Mouse (Mus musculus): ENCODE results near the gene Upp2. TPM values are rescaled to one million over a fixed set of nuclear protein-coding genes. Genes with fewer than 3 reads are reported as not detected.

Gene Upp2
- polyA plus RNA-seq, 1 experiment from 2014 or later, result 5.8 TPM

DNA sequence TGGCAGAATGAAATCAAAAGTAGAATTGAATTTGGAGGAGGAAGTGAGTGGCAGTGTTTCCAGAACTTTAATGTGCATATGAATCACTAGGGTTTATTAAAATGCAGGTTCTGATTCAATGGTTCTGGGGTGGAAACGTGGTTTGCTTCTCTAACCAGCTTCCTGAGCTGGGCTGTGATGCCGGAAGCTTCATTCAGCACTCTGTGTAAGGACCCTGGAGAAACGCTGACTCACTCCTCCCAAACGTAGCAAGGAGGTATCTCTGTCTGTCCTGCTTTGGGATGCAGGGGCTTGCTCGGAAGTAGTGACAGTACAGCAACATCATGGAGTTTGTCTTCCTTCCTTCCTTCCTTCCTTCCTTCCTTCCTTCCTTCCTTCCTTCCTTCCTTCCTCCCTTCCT lies 192.6 kb downstream of the Upp2 start:
- no peaks in the 10 kb centered on the region for H3K36me3 ChIP-seq
- no peaks in the 10 kb centered on the region for H3K4me1 ChIP-seq
- H3K27me3 ChIP-seq (ENCODE audit: insufficient read depth, poor library complexity, severe bottlenecking), result no peaks in the 10 kb centered on the region
- no peaks in the 10 kb centered on the region for H3K9me3 ChIP-seq
- H3K4me3 ChIP-seq, result no peak overlapping the region
- no peak for DNase-seq (ENCODE audit: low spot score)
- H3K27ac ChIP-seq, result no peak overlapping the region
- 57% methylated on average over 5 of the region's 5 CpGs for WGBS

DNA sequence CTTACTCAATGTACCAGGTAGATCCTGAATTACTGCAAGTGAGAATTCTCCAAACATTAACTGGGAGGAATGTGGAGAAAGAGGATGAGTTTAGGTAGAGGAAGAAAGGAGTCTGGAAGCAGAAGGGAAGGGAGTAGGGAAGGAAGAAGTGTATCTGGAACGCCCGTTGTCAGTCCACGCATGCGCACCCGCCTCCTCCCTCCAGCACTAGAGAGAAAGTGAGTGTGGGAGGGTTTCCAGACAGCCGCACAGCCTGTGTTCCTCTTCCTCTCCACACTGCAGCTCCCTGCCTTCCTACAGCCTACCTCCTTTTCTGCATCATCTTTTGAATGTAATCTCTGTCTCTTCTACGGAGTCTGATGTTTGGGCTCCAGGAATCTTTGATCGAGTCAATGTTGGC lies 198.0 kb downstream of the Upp2 start:
- Histone ChIP-seq H3K27ac (no peak overlapping the region), H3K9me3 (no peaks in the 10 kb centered on the region), H3K4me3 (no peak overlapping the region), H3K4me1 (no peaks in the 10 kb centered on the region), H3K27me3 (ENCODE audit: insufficient read depth, poor library complexity, severe bottlenecking) (no peaks in the 10 kb centered on the region), H3K36me3 (no peaks in the 10 kb centered on the region)
- no peak for DNase-seq (ENCODE audit: low spot score)
- WGBS, result 85% methylated on average over 8 of the region's 8 CpGs

DNA sequence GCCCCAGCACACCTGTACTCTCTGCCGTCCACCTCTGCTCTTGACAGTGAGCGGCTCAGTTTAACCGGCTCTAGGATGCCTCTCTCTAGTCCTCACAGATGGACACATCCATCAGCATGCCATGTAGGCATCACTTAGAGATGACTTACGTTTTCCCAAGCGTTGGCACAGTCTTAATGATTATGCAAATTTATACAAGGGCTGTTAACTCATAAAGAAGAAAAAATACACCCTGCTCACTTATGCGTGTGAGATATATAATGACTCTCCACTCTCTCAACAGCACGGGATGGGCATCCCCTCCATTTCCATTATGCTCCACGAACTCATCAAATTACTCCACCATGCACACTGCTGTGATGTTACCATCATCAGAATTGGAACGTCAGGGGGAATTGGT lies 206.7 kb downstream of the Upp2 start:
- Histone ChIP-seq H3K9me3 (no peaks in the 10 kb centered on the region), H3K27me3 (ENCODE audit: insufficient read depth, poor library complexity, severe bottlenecking) (no peaks in the 10 kb centered on the region)
- 85% methylated on average over 9 of the region's 9 CpGs for WGBS

DNA sequence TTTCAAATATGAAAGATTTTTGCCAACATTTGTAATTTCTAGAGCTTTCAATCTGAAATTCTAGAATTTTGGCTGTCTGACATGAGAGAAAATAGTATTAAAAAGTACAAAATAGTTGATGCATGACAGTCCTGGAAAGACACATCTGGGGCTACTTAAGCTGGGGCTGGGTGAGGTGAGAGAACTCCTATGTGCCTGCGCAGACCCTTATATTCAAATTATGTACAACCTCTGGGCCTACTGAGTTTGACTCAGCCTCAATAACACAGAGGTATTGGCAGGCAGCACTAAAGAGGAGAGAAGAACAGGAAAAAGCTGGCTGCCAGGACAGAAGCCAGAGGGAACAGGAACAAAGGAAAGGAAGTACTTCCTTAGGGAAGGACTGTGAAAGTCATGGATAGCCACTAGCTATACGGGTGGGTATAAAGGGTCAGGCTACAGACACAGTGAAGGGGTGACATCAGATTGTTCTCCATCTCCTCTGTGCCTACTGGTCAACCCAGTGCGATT lies 211.9 kb downstream of the Upp2 start:
- WGBS, result 70% methylated on average over 3 of the region's 3 CpGs
- Histone ChIP-seq H3K27me3 (ENCODE audit: insufficient read depth, poor library complexity, severe bottlenecking) (0 out of 2 replicates have a peak, but pooled peaks cover 5% of the 10 kb centered on the region), H3K27ac (no peak overlapping the region), H3K36me3 (no peaks in the 10 kb centered on the region), H3K4me1 (no peaks in the 10 kb centered on the region), H3K4me3 (no peak overlapping the region), H3K9me3 (no peaks in the 10 kb centered on the region)
- DNase-seq (ENCODE audit: low spot score), result no peak

More for the DNA sequence above, 206.7 kb downstream of the Upp2 start:
- Histone ChIP-seq H3K36me3 (no peaks in the 10 kb centered on the region), H3K4me3 (no peak overlapping the region), H3K4me1 (no peaks in the 10 kb centered on the region), H3K27ac (no peak overlapping the region)
- DNase-seq (ENCODE audit: low spot score), result no peak

DNA sequence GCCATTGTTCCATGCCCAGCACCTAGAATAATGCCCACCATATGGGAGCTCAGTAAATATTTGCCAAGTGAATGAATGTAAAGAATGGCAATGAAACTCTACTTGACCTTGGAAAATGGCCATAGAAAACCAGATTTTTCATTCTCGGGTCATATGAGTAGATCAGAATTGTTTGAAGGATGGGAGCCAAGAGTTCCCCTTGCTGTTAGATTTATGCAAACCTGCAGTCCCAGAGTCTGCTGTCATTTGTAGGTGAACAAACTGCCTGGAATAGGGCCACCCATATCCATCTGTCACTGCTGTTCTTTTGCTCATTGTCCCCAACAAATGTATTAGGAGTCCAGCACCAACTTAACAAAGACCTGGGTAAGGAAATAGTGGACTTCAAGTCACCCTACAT lies 216.4 kb downstream of the Upp2 start:
- no peak for DNase-seq (ENCODE audit: low spot score)
- WGBS, result 72% methylated on average over 1 of the region's 1 CpGs

DNA sequence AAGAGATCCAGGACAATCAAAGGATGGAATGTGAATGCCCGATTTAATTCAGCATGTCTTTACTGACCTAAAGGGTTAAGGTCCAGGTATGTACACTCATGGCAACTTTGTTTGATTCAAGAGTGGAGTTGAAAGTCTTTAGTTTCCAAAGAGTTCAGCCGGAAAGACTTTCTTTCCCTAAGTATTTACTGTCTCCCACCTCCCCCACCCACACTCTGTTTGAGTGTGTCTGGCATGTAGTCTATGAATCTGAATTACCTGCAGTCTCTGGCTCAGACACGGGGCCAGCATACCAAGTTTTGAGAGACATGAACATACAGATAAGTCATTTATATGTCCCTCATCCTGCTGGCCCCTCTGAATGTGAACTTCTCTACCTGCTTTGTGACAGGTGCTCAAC lies 219.1 kb downstream of the Upp2 start:
- H3K36me3 ChIP-seq, result no peaks in the 10 kb centered on the region
- no peaks in the 10 kb centered on the region for H3K27me3 ChIP-seq (ENCODE audit: insufficient read depth, poor library complexity, severe bottlenecking)
- H3K27ac ChIP-seq, result no peak overlapping the region
- no peak for DNase-seq (ENCODE audit: low spot score)
- H3K9me3 ChIP-seq, result no peaks in the 10 kb centered on the region
- H3K4me1 ChIP-seq, result peaks cover 10% of the 10 kb centered on the region; the same call in 1 of the 2 replicates
- WGBS, result 86% methylated on average over 3 of the region's 3 CpGs
- no peak overlapping the region for H3K4me3 ChIP-seq

More for the DNA sequence above, 216.4 kb downstream of the Upp2 start:
- Histone ChIP-seq H3K27me3 (ENCODE audit: insufficient read depth, poor library complexity, severe bottlenecking) (0 out of 2 replicates have a peak, but pooled peaks cover 5% of the 10 kb centered on the region), H3K9me3 (no peaks in the 10 kb centered on the region), H3K36me3 (no peaks in the 10 kb centered on the region), H3K27ac (no peak overlapping the region), H3K4me1 (peaks cover 10% of the 10 kb centered on the region; the same call in 1 of the 2 replicates), H3K4me3 (no peak overlapping the region)

DNA sequence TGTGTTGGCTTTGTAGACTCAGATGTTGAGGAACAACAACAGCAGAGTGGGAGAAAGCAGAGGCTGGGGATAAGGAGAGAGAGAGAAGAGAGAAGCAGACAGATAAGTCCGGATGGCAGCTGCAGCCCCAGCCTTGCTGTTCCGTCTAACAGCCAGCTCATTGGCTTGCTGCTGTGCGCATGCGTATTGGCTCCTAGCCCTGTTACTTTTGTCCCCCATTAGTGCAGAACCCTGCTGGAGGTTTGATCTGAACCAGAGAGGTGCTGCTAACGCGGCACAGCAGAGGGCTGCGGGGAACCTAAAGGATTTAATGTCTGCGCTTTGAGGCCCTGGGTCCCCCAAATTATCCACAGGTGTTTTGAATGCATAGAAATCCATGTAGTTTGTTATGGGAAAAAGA lies 219.6 kb downstream of the Upp2 start:
- Histone ChIP-seq H3K4me3 (no peak overlapping the region), H3K9me3 (no peaks in the 10 kb centered on the region), H3K36me3 (no peaks in the 10 kb centered on the region), H3K27ac (no peak overlapping the region), H3K4me1 (peaks cover 10% of the 10 kb centered on the region; the same call in 1 of the 2 replicates), H3K27me3 (ENCODE audit: insufficient read depth, poor library complexity, severe bottlenecking) (no peaks in the 10 kb centered on the region)
- DNase-seq (ENCODE audit: low spot score), result no peak
- 42% methylated on average over 8 of the region's 8 CpGs for WGBS

DNA sequence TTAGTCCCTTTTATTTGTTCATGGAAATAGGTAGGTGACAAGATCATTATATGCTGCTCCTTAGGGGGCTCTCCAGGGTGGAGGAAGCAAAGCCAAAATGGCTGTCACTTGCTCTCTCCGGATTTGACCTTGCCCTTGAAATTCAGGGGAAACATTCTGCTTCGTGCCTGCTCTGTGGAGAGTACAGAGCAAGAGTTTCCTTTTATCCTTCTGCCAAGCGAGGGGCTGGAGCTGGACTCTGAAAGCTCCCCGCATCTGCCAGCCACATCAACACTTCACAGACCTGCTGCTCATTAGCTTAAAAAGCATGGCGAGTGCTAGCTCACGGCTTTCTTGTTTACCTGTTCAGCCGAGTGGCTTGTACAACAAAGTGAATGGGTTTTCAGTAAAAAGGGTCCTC lies 220.3 kb downstream of the Upp2 start:
- Histone ChIP-seq H3K36me3 (no peaks in the 10 kb centered on the region), H3K9me3 (no peaks in the 10 kb centered on the region), H3K27me3 (ENCODE audit: insufficient read depth, poor library complexity, severe bottlenecking) (no peaks in the 10 kb centered on the region), H3K4me3 (no peak overlapping the region), H3K4me1 (peaks cover 16% of the 10 kb centered on the region), H3K27ac (no peak overlapping the region)
- no peak for DNase-seq (ENCODE audit: low spot score)
- 44% methylated on average over 7 of the region's 7 CpGs for WGBS

DNA sequence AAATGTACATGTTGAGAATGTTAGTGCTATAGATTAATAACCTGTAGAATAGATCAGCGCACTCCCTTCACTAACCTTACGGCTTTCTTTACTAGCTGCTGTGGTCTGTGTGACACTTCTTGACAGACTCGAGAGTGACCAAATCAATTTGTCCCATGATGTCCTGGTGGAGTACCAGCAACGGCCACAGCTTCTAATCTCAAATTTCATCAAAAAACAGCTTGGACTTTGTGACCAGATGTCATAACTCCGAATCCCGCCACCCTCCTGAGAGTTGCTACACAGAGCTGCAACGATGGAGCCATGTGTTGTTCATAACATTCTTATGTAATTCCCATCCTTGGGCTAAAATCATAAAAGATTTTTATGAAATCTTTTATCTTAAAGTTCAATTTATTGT lies 222.8 kb downstream of the Upp2 start:
- Histone ChIP-seq H3K9me3 (no peaks in the 10 kb centered on the region), H3K27ac (no peak overlapping the region), H3K36me3 (no peaks in the 10 kb centered on the region), H3K4me1 (peaks cover 18% of the 10 kb centered on the region), H3K27me3 (ENCODE audit: insufficient read depth, poor library complexity, severe bottlenecking) (no peaks in the 10 kb centered on the region), H3K4me3 (no peak overlapping the region)
- WGBS, result 83% methylated on average over 7 of the region's 7 CpGs
- no peak for DNase-seq (ENCODE audit: low spot score)

DNA sequence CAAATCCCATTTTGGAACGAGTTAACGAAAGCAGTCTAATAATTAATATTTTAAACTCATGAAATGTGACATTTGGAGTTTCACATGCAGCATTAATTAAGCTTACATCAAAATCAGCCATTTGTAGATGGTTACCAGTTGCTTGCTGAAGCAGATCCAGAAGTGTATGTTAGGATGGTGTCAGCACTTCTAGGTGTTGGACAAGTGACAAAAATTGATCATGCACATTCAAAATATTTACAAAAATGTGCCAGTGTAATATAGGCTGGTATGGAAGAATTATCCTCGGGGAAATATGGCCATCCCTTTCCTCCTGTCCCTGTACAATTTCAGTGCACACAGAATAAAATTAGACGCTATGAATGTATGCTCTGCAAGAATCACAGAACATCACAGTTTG lies 223.3 kb downstream of the Upp2 start:
- 89% methylated on average over 4 of the region's 4 CpGs for WGBS
- H3K4me3 ChIP-seq, result no peak overlapping the region
- DNase-seq (ENCODE audit: low spot score), result no peak
- H3K27me3 ChIP-seq (ENCODE audit: insufficient read depth, poor library complexity, severe bottlenecking), result no peaks in the 10 kb centered on the region
- H3K36me3 ChIP-seq, result no peaks in the 10 kb centered on the region
- peaks cover 18% of the 10 kb centered on the region for H3K4me1 ChIP-seq
- H3K27ac ChIP-seq, result no peak overlapping the region
- H3K9me3 ChIP-seq, result no peaks in the 10 kb centered on the region

DNA sequence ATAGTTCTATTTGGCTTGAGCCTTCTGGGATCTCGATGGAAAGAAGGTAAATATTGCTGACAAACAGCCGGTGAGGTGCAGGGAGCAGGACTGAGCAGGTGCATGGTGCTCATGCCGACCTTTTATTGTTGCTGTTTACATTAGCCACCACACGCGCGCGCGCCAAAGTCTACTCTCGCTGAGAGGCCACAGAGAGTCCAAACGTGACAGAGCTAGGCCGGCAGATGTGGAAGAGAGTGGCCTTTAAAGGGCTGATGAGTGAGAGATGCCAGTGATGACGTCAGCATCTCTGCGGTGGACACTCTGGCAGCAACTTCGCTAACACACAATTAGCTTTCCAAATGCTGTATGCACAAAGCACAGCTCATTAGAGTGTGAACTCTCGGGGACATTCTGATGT lies 227.4 kb downstream of the Upp2 start:
- no peak for DNase-seq (ENCODE audit: low spot score)
- H3K27me3 ChIP-seq (ENCODE audit: insufficient read depth, poor library complexity, severe bottlenecking), result no peaks in the 10 kb centered on the region
- peaks cover 8% of the 10 kb centered on the region for H3K4me1 ChIP-seq
- H3K27ac ChIP-seq, result no peak overlapping the region
- WGBS, result 71% methylated on average over 15 of the region's 15 CpGs
- H3K9me3 ChIP-seq, result no peaks in the 10 kb centered on the region
- no peak overlapping the region for H3K4me3 ChIP-seq
- H3K36me3 ChIP-seq, result no peaks in the 10 kb centered on the region

DNA sequence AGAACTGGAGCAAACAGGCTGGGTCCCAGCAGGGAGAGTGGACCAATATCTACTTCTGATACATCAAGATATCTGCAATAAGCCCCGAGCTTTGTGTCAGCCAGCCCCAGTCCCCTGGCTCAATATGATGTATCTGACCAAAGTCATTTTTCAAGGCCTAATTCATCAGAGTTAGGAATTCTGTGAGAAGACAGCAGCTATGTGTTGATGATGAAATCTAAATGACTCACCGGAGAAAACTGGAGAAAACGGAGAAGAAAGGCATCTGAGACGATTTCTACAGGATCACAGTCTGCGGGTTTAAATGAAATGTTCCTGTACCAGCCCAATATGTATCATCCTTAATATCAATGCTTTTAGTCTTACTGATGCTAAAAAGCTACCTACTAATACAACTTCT lies 228.3 kb downstream of the Upp2 start:
- Histone ChIP-seq H3K9me3 (no peaks in the 10 kb centered on the region), H3K27ac (no peak overlapping the region), H3K4me3 (no peak overlapping the region), H3K4me1 (peaks cover 8% of the 10 kb centered on the region), H3K36me3 (no peaks in the 10 kb centered on the region), H3K27me3 (ENCODE audit: insufficient read depth, poor library complexity, severe bottlenecking) (no peaks in the 10 kb centered on the region)
- no peak for DNase-seq (ENCODE audit: low spot score)
- 85% methylated on average over 5 of the region's 5 CpGs for WGBS

DNA sequence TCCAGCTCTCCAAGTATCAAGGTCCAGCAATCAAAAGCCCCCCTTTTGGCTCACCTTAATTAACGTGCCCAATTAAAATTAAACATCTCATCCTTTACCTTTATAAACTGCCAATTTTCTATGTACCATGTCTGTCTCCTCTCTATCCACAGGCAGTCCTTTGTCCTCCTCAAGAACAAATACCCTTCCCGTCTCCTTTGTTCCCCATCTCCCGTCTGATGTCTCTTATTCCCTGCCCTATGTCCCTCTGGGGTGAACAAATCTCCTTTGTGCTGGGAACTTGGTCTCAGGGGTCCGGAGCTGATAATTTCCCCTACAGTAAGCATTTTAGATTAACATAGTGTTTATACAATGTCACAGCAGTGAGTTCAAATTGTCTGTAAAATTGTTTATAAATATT lies 230.4 kb downstream of the Upp2 start:
- no peaks in the 10 kb centered on the region for H3K36me3 ChIP-seq
- no peaks in the 10 kb centered on the region for H3K9me3 ChIP-seq
- 74% methylated on average over 4 of the region's 4 CpGs for WGBS
- no peaks in the 10 kb centered on the region for H3K27me3 ChIP-seq (ENCODE audit: insufficient read depth, poor library complexity, severe bottlenecking)
- no peak for DNase-seq (ENCODE audit: low spot score)
- no peak overlapping the region for H3K27ac ChIP-seq
- no peak overlapping the region for H3K4me3 ChIP-seq
- peaks cover under 1% of the 10 kb centered on the region; the same call in 1 of the 2 replicates for H3K4me1 ChIP-seq

DNA sequence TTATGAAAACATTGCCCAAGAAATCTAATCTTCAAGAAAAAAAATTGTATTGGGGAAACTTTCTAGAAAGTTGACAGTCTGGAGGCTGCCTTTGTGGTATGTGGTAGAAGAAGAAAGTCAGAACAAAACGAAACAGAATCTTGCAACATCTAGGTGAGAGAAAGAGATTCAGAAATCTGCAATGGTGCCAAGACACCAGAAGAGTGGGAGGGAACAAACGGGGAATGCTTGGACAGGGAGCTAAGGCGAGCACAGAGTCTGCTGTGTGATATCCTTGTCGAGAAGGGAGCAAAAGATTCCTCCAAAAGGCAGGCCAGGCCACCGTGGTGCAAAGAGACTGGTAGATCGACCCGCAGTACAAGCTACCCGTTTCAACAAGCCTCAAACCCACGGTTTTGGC lies 232.0 kb downstream of the Upp2 start:
- no peaks in the 10 kb centered on the region for H3K9me3 ChIP-seq
- WGBS, result 86% methylated on average over 9 of the region's 9 CpGs
- H3K4me3 ChIP-seq, result no peak overlapping the region
- H3K27ac ChIP-seq, result no peak overlapping the region
- H3K36me3 ChIP-seq, result no peaks in the 10 kb centered on the region
- H3K4me1 ChIP-seq, result no peaks in the 10 kb centered on the region
- DNase-seq (ENCODE audit: low spot score), result no peak
- H3K27me3 ChIP-seq (ENCODE audit: insufficient read depth, poor library complexity, severe bottlenecking), result no peaks in the 10 kb centered on the region

All from heart, embryonic 10.5 days (tissue).